Mouse (Mus musculus) c-Kit-positive CD71-positive TER-119-positive erythroid progenitor cells, embryonic 14.5 days (primary cell): ENCODE data around the gene Hspg2.

Experiments used
- DNase-seq: peaks from one replicate; pipeline ENCODE4 v3.0.0-alpha.2; 2013; ENCODE audit warnings: low spot score

Gene Hspg2

DNA sequence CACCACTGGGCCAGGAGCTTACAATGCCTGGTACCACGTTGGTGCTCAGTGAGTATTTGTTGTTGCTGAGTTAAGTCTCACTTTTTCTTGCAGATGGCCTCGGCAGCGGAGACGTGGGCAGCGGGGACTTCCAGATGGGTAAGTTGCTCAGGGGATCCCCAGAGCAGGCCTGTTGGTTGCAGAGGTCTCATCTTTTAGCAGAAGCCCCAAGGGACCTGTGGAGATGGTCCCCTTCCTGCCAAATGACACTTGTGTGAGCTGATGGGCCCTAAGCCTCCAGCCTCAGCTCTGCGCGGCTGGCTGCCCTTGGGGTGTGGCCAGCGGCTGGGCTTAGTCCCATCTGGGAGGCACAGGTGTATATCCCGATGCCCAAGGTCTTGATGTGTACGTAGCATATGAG, 33.6 kb downstream of the Hspg2 start:
- DNase-seq = no peak

DNA sequence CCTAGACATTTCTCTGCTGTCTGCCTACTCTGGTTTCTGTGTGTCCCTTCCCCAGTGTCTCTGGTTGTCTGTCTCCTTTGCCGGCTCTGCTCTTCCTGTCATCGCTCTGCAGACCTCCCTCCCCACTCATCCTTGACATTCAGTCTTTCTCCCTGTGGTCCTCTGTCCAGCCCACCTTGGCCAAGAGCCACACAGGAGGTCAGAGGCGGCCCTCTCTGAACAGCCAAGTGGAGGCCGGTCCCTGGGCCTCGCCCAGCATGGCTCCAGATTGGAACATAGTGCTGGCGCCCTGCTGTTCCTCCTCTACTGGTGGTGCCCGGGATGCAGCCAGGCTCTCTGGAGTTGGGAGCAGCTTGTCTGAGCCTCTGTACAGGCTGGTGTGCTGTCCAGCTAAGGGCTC, 34.2 kb downstream of the Hspg2 start:
- DNase-seq = no peak

DNA sequence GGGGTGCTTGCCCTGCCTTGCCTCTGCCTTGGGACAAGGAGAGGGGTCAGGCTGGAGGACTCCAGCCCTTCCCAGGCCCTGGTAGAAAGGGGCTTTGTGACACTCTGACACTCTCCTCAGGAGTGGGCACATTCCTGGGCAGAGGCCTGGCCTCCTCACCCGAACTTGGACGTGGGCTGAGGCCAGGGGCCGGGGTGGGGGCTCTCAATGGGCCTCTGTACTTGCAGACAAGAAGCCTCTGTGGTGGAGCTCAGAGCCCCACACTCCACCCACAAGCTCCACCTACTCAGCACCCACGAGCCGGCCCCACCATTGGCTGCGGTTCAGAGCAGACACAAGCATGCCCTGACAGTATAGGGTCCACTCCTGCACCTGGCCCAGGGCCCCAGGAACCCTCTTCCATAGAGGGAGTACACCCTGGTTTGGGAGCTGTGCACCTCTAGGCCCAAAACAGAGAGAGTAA, 35.0 kb downstream of the Hspg2 start:
- DNase-seq = no peak

DNA sequence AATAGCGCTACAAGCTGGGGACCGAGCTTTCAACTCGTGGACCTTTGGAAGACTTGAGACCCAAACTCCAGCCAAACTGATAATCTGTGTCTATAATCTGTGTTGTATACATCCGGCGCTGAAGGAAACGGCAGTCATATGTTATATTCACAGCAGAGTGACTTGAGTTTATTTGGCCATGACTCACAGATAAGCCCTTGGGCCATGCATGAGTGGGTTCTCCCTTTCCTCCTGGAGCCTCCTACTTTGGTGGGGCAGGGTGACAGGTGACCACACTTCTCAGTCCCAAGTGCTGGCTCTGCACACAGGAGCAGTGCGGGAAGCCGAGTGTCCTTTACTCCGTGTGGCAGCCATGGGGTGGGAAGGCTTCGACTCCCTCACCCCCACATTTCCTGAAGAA, 38.1 kb downstream of the Hspg2 start:
- DNase-seq = no peak

DNA sequence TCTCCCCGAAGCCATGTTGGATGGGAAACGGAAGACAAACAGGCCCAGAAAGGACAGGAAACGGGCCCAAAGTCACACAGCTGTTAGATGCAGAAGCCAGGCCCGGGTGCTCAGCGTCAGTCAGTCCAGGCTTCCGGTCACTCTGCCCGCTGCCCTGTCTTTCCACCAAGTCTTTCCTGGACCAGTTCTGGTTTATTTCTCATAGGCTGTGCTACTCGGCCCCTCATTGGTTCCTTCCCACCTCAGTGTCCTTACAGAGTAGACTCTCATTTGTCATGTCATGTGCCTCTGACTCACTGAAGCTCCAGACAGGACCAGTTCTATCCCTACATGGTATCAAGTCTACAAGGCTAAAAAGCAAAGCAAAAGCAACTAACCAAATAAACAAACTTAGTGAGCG, 41.0 kb downstream of the Hspg2 start:
- no peak for DNase-seq

DNA sequence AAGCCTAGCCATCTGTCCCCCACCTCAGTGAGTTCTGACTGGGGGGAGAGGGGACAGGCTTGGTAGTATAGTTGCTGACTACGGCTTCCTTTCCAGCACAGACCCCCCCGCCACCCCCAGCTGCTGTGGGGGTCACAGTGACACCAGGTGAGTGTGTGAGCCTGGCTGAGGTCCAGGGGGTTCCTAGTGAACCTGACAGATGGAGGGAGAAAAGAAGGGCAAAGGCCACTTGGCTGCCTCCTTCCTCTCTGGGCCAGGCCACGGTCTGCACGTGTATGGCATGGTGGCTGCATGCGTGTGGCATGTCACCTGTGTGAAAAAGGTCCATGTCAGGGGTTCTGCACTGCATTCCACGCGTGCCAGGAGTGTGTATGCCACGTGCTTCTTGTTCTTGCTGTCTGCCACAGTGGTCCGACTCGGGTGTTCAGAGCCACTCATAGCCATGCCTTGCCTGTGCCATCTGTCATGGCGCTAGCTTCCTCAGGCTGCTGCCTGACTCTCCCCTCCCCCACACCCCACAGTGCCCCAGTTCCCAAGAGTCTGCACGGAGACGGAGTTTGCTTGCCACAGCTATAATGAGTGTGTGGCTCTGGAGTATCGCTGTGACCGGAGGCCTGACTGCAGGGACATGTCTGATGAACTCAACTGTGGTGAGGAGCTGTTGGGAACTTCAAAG, 41.6 kb downstream of the Hspg2 start:
- no peak for DNase-seq

DNA sequence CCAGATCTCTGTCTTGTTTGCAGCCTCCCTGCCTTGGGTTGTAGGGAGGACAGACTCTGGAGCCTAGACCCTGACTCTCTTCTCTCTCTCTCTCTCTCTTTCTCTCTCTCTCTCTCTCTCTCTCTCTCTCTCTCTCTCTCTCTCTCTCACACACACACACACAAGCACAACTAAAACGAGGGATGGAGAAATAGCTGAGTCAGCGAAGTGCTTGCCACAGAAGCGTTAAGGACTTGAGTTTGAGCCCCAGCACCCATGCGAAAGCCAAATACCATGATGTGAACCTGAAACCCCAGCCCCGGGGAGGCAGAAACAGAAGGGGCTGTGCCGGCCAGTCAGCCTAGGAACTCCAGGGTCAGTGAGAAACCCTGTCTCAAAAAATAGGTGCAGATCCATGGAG, 44.3 kb downstream of the Hspg2 start:
- no peak for DNase-seq

DNA sequence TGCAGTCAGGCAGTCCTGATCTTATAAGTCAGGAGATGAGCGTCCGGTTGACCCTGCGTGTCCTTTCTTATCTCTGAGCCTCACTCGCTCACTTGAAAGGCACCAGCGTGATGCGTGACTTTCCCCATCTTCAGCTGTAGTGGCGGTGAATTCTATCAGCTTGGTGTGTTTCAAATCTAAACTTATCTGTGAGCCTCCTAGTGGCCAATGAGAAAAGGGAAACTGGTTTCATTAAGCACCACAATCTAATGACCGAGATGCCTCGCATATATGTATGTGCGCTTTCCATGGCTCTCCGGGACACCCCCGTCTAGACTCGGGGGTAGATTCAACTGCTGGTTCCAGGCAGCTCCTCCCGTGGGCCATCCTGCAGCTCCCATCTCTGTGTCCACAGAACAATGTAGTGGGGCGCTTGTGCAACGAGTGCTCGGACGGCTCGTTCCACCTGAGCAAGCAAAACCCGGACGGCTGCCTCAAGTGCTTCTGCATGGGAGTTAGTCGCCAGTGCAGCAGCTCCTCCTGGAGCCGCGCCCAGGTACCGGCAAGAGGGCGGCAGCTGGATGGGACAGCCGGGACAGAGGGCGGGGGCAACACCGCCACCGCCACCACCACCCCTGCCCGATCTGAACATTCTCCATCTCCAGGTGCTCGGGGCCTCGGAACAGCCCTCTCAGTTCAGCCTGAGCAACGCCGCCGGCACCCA, 49.6 kb downstream of the Hspg2 start:
- no peak for DNase-seq

DNA sequence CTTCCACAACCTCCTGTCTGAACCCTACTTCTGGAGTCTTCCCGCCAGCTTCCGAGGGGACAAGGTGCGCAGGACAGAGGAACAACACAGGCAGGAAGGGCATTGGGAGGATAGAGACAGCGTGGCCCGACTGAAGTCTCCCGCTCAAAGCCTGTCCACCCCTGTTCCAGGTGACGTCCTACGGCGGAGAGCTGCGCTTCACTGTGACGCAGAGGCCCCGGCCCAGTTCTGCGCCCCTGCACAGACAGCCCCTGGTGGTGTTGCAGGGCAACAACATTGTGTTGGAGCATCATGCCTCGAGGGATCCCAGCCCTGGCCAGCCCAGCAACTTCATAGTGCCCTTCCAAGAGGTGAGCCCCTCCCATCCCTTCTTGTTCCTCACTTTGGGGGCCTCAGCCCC, 50.2 kb downstream of the Hspg2 start:
- DNase-seq = no peak

DNA sequence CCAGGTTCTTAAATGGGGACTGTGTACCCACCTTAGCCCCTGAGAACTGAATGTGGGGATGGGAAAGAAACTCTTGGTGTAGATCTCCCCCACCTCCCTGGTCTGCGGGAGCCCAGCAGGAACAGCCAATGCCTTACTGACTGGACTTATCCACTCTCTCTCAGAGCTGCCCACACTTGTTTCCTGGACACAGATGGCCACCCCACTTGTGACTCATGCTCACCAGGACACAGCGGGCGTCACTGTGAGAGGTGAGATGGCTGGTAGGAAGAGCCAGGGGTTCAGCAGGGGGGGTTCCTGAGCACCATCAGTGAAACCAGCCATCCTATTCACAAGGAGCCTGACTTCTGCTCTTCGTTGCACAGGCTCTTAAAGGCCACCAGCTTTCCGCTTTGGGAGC, 51.8 kb downstream of the Hspg2 start:
- DNase-seq = no peak

DNA sequence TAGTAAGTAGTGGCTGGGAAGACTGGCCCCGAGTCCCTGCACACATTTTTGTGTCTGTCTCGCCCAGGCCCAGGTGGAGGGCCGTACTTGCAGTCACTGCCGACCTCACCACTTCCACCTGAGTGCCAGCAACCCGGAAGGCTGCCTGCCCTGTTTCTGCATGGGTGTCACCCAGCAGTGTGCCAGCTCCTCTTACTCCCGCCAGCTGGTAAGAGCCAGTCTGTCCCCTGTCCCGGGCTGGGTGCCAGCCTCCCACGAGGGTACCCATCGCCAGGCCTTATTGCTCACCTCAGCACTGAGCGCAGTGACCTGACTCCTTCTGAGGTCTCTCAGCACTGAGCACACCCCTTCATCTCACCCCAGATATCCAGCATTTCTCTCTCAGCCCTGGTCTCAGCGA, 53.4 kb downstream of the Hspg2 start:
- DNase-seq = no peak

DNA sequence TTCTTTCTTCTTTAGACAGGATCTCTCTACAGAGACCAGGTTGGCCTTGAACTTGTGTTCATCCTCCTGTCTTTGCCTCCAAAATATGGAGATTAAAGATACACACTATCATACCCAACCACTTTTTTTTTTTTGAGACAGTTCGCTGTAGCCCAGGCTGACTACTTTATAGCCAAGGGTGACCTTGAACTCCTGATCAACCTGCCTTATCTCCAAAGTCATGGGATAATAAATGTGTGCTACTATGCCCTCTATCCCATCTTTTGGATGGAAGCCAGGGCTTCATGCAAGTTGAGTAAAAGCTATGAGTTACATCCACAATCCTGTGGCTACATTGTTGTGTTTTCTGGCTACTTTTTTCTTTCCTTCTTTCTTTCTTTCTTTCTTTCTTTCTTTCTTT, 56.9 kb downstream of the Hspg2 start:
- no peak for DNase-seq

DNA sequence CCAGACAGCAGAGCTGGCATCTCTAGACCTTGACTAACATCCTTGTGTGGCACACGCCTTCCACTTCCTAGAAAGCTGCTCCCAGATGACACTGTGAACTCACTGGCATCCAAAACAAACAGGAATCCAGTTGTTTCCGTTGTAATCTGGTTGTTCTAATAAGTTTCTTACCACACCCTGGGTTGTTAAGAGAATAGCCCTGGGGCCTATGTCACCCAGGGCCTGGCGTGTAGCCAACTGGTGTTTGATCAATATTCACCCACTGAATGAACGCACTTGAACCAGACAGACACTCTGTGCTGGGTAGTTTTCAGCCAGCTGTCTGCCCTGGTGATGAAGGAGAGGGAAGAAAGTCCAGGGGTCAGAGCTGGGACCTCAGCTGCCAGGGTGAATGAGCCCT, 58.8 kb downstream of the Hspg2 start:
- no peak for DNase-seq

DNA sequence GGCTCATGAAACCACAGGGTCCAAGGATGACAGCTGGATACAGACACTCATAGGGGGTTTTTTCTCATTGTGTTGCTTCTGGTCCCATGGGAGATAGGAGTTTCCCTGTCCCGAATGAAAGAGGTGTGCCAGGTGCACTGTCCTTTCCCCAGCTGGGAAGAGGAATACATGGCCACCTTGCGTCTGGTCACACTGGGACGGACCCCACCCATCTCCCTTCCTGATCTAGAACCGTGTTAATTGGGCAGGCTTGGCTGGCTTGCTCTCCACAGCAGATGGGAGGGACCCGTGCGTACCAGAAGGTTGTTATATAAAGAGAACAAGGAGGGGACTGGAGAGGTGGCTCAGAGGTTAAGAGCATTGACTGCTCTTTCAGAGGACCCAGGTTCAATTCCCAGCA, 59.3 kb downstream of the Hspg2 start:
- DNase-seq = no peak

DNA sequence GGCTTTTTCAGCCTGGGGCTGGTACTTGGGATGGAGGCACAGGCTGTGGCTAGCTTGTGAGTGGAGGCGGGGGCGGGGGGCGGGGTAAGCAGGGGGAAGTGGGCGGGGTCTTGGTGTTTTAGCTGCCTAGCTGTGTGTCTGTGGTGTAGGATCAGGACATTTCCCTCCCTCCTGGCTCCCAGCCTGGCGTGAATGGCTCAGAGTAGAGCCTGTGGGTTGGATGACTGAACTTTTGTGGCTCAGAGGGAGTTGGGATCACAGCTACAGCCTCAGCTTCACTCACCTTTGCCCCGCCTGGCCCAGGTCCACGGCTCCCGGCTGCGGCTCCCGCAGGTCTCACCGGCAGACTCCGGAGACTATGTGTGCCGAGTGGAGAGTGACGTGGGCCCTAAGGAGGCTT, 71.8 kb downstream of the Hspg2 start:
- no peak for DNase-seq

DNA sequence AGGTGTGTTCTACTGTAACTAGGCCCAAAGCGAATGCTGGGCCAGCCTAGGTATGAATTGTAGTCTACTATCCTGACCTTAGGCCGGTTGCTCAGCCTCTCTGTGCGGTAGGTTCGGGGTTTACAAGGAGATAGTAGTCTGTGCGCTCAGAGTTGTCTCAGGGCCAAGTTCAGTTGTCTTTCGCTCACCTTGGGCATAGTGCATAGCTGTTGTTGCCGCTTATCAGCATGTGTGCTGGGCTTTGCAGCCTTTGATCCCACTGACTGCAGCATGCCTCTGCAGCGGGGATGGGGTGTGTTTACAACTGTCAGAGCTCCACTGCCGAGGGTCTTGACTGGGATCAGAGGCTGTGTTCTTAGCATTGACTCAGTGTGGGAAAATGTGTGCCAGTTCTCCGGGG, 74.4 kb downstream of the Hspg2 start:
- DNase-seq = no peak

DNA sequence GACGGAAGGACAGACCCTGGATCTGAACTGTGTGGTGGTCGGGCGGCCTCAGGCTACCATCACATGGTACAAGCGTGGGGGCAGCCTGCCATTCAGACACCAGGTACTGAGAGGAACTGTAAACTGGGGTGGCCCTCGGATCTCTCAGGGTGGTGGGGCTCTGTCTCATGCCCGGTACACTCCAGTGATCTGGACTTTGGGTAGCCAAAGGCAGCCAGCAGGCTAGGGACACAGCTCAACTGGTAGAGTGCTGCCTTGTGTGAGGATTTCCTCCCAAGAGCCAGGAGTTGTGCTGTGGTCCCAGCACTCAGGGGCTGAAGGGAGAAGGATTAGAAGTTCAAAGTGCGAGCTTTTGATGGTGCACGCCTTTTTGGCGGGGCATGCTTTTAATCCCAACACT, 77.0 kb downstream of the Hspg2 start:
- no peak for DNase-seq

DNA sequence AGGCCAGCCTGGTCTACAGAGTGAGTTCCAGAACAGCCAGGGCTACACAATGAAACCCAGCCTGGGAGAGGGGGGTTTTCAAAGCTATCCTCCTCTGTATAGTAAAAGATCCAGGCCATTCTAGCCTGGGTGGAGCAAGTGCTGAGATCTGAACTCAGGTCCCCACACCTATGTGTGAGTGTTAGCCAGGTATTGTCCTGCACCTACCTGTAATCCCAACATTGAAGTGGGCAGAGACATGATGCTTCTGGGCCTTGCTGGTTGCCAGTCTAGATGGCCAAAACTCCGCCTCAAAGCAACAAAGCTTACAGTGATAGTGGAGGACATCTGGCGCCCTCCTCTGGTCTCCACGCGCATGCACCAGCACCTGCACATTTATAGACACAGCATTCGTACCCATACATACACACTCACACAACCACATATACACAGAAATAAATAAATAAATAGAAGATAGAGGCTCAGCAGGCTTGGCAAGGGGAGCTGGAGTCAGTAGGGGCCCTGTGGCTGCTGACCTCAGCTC, 77.5 kb downstream of the Hspg2 start:
- peak; percentile 32 for DNase-seq

DNA sequence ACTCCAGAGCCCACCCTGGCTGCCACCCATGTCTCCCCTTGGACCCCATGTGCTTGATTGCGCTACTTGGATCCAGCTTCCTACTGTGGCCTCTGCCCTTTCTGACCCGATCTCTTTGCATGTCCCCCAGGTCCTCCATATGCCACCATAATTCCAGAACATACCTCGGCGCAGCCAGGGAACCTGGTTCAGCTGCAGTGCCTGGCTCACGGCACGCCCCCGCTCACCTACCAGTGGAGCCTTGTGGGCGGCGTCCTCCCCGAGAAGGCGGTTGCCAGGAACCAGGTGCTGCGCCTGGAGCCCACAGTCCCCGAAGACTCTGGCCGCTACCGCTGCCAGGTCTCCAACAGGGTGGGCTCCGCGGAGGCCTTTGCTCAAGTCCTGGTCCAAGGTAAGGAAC, 84.9 kb downstream of the Hspg2 start:
- no peak for DNase-seq

DNA sequence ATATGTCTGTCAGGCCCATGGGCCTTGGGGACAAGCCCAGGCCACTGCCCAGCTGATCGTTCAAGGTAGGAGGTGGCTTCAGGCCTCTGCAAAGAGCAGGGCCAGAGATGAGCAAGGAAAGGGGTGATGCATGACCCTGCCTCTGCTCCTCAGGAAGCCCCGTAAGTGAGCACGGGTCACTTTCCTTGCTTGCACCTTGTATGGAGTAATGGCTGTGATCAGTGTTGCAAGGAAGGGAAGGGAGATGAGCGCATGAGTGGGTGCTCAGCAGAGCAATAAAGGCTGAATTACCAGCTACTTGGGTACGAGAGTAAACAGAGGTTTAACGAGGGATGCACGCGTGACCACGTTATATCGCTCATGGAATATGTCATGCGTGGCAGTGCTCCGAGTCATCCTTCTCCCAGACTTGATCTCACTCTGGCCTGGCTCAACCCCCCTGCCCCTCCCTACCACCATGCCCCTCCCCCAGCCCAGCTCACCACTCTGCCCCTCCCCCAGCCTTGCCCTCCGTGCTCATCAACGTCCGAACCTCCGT, 88.2 kb downstream of the Hspg2 start:
- DNase-seq = no peak

DNA sequence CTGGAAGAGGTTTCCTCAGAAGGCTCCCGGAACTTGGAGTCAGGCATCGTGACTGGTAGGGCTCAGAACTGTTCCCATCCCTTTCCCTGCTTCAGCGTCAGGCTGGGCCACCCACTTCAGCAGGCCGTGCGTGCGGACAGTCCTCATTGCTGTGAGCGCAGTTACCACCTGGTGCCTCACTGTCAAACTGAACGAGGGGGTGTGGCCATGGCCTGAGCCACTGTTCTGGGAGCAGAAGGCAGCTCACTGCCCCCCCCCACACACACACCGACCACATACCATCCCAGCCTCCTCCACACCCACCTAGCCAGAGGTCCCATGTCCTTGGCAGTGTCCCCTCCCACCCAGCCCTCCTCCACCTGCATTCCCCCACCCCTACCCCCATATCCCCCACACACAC, 101.3 kb downstream of the Hspg2 start:
- no peak for DNase-seq

DNA sequence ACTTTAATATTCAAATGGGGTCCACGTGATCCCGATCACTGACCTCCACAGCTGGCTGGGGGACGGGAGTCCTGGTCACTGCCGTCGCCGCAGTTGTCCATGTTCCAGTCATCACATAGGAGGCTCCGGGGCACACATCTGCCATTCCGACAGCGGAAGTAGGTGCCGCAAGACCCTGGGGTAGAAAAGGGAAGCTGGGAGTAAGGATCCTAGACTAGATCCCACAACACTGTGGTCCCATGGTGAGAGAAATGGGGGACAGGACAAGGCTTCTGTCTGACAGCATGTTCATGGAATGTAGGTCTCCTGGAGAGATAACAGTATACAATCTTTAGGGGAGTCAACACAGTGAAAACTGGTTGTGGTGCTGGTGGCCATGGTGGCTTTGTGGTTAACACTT, 105.9 kb downstream of the Hspg2 start, which contains the start of gene Ldlrad2:
Gene Ldlrad2 (minus strand): TSS at position 101 of the 400 bp plus-strand sequence.
- no peak for DNase-seq

DNA sequence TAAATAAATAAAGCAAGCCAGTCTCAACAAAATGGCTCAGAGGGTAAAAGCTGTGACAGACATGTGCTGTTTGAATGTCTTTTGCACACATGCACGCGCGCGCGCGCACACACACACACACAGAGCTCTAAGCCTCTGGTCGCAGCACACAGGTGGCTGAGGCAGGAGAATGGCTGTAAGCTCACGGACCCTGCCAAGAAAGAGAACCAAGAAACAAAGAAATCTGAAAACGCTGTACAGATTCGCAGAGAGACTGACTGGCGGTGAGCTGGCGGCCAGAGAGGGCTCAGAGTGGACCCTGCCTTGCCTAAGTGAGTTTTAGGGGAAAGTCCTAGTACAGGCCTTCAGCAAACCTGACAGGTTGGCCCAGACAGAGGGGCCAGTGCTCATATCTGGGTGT, 108.9 kb downstream of the Hspg2 start:
- DNase-seq = no peak
